Mouse (Mus musculus): ENCODE results near the gene Slc5a5. TPM values are rescaled to one million over a fixed set of nuclear protein-coding genes. Genes with fewer than 3 reads are reported as not detected.

Slc5a5 gene
- polyA plus RNA-seq, 1 experiment, result 0.13 TPM

DNA sequence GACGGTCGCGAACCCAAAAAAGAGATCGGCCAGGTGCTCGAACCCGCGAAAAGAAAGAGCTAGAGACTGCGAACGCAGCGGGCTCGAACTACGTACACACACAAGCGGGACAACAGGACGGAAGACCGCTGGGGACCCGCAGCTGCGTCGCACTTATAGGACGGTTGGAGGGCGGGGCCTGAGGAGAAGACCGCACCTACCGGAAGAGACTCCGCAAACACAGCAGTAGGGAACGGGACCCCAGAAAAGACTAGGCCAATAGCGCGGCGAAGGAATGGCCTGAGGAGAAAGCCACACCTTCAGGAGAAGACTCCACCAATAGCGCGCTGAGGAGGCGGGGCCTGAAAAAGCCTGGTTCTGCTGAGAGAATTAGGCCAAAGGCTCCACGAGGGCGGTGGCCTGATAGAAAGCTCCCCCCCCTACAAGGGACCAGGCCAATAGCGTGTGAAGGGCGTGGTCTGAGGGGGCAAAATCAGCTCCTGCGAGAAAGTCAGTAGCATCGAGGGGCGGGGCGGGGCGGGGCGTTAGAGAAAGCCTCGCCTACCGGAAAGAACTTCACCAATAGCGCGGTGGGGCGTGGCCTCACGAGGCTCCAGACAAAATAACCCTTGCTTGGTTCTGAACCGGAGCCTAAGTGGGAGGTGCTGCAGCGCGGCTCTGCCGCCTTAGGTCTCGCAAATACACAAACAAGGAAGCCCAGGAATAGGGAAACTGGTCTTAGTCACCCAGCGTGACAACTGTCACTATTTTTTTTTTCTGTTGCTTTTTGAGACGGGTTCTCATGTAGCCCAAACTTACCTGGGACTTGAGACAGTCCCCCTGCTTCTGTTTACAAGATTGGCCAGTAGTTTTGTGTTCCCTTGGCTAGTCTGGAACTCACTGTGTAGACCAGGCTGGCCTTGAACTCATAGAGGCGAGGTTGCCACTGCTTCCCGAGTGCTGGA lies 52.9 kb downstream of the Slc5a5 start, which contains the start of gene Arrdc2:
Gene Arrdc2, minus strand, starts transcription at position 313 of the 944 bp plus-strand sequence.
- Histone ChIP-seq H3K79me2 (ENCODE audit: control insufficient read depth, insufficient read depth) (no peaks in the 10 kb centered on the region), H3K79me3 (ENCODE audit: low read depth) (peaks cover 2% of the 10 kb centered on the region), H3ac (ENCODE audit: control insufficient read depth, insufficient read length, low read depth) (peak within 1 kb of the TSS; percentile 87), H3K4me3 (ENCODE audit: insufficient read depth, poor library complexity, severe bottlenecking) (peak within 1 kb of the TSS; percentile 49), H3K36me3 (ENCODE audit: control insufficient read depth, insufficient read depth) (no peaks in the 10 kb centered on the region), H3K27me3 (ENCODE audit: control insufficient read depth, insufficient read depth, insufficient read length) (peaks cover 6% of the 10 kb centered on the region)
- TF ChIP-seq FOSL1 (IDR thresholded peaks at IDR 0.05; ENCODE audit: insufficient read depth, low read length, poor library complexity, severe bottlenecking), result no peak
- no peak for TF ChIP-seq CTCF (IDR thresholded peaks at IDR 0.05; ENCODE audit: control insufficient read depth, insufficient read depth, insufficient read length)
- TF ChIP-seq MAX (IDR thresholded peaks at IDR 0.05), result no peak
- TF ChIP-seq MYOG (IDR thresholded peaks at IDR 0.05; ENCODE audit: control insufficient read depth, extremely low read depth, insufficient read length), result no peak
- no peak for TF ChIP-seq CEBPB (IDR thresholded peaks at IDR 0.05; ENCODE audit: low read depth)
- no peak for TF ChIP-seq USF1 (IDR thresholded peaks at IDR 0.05; ENCODE audit: low read depth)
- TF ChIP-seq MYOD1 (IDR thresholded peaks at IDR 0.05; ENCODE audit: control insufficient read depth, insufficient read length, low read depth), result no peak

DNA sequence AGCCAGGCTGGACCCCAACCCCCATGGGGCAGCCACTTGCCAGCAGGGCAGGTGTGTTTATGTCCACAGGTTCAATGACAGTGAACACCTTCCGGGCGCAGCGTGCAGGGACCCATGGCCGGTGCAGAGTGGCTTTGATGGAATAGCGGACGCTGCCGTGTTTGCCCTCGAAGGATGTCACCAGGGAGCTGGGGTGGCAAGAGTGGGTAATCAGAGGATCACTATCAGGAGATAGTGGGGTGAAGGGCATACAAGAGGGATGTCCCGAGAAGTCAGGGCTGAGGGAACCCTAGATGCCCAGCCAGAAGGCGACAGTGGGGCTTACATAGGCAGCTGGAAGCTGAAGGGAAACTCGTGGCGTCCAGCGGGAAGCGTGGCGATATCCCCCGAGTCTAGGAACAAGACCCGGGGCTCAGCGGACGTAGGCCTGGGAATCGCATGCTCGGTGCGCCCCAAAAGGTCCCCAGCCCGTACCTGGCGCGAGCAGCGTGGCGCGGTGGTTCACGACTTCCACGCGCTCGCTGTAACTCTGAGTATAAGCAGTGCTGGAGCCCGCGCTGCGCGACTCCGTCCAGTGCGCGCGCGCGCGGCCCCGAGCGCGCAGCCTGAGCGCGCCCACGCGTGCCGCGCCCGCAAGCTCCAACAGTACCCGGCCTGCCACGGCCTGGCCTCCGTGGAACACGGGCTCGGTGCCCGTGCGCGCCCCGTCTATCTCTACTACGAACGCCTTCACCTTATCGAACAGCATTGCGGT lies 53.7 kb downstream of the Slc5a5 start:
- H3ac ChIP-seq (ENCODE audit: control insufficient read depth, insufficient read length, low read depth), result peak overlapping the region; percentile 87
- peaks cover 6% of the 10 kb centered on the region for H3K27me3 ChIP-seq (ENCODE audit: control insufficient read depth, insufficient read depth, insufficient read length)
- no peaks in the 10 kb centered on the region for H3K79me2 ChIP-seq (ENCODE audit: control insufficient read depth, insufficient read depth)
- no peaks in the 10 kb centered on the region for H3K36me3 ChIP-seq (ENCODE audit: control insufficient read depth, insufficient read depth)
- H3K4me3 ChIP-seq (ENCODE audit: insufficient read depth, poor library complexity, severe bottlenecking), result peak overlapping the region; percentile 49
- TF ChIP-seq MAX (IDR thresholded peaks at IDR 0.05) (no peak), USF1 (IDR thresholded peaks at IDR 0.05; ENCODE audit: low read depth) (no peak), CEBPB (IDR thresholded peaks at IDR 0.05; ENCODE audit: low read depth) (no peak), MYOD1 (IDR thresholded peaks at IDR 0.05; ENCODE audit: control insufficient read depth, insufficient read length, low read depth) (no peak), FOSL1 (IDR thresholded peaks at IDR 0.05; ENCODE audit: insufficient read depth, low read length, poor library complexity, severe bottlenecking) (no peak), MYOG (IDR thresholded peaks at IDR 0.05; ENCODE audit: control insufficient read depth, extremely low read depth, insufficient read length) (no peak)
- H3K79me3 ChIP-seq (ENCODE audit: low read depth), result peaks cover 2% of the 10 kb centered on the region

DNA sequence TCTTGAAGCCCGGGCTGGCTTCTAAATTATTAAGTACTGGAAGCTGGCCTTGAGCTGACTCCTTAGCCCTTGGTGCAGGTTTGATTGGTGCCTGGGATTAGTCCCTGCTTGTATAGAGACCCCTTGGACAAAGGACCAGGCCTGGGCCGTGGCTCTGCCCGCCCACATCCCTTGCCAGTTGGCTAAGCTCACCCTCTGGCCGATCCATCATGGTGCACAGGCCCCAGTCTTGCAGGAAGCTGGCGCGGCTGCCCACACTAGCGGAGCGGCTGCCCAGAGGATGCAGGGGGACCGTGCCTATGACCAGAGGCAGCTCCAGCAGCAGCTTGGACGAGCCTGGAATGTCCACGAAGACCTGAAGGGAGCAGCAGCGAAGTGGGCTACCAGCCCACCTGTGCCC lies 55.9 kb downstream of the Slc5a5 start:
- H3K4me3 ChIP-seq (ENCODE audit: insufficient read depth, poor library complexity, severe bottlenecking), result no peak overlapping the region
- H3K79me2 ChIP-seq (ENCODE audit: control insufficient read depth, insufficient read depth), result no peaks in the 10 kb centered on the region
- H3K36me3 ChIP-seq (ENCODE audit: control insufficient read depth, insufficient read depth), result no peaks in the 10 kb centered on the region
- TF ChIP-seq CTCF (IDR thresholded peaks at IDR 0.05; ENCODE audit: control insufficient read depth, insufficient read depth, insufficient read length) (no peak), USF1 (IDR thresholded peaks at IDR 0.05; ENCODE audit: low read depth) (no peak), MYOG (IDR thresholded peaks at IDR 0.05; ENCODE audit: control insufficient read depth, extremely low read depth, insufficient read length) (no peak), FOSL1 (IDR thresholded peaks at IDR 0.05; ENCODE audit: insufficient read depth, low read length, poor library complexity, severe bottlenecking) (no peak), MYOD1 (IDR thresholded peaks at IDR 0.05; ENCODE audit: control insufficient read depth, insufficient read length, low read depth) (no peak), MAX (IDR thresholded peaks at IDR 0.05) (no peak), CEBPB (IDR thresholded peaks at IDR 0.05; ENCODE audit: low read depth) (no peak)
- peaks cover 2% of the 10 kb centered on the region for H3K79me3 ChIP-seq (ENCODE audit: low read depth)
- no peaks in the 10 kb centered on the region for H3K27me3 ChIP-seq (ENCODE audit: control insufficient read depth, insufficient read depth, insufficient read length)
- no peak overlapping the region for H3ac ChIP-seq (ENCODE audit: control insufficient read depth, insufficient read length, low read depth)

DNA sequence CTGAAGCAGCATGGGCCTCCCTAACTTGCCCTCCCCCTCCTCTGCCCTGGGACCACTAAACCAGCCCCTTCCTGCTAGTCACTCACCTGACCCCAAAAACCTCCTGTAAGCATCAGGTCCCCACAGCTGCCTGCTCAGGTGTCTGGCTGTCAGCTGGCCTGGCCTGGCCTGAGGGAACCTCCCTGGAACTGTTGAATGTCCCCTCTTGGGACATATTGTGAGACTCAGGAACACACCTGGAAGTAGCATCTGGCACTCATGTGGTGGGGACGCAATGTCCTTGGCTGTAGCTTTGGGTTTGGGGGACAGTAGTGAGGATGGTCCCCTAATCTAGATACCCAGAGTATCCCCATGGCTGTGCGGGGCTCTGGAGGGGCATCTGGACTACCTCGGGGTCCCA lies 58.5 kb downstream of the Slc5a5 start:
- Histone ChIP-seq H3K79me3 (ENCODE audit: low read depth) (peaks cover 2% of the 10 kb centered on the region), H3ac (ENCODE audit: control insufficient read depth, insufficient read length, low read depth) (no peak overlapping the region), H3K79me2 (ENCODE audit: control insufficient read depth, insufficient read depth) (no peaks in the 10 kb centered on the region), H3K36me3 (ENCODE audit: control insufficient read depth, insufficient read depth) (no peaks in the 10 kb centered on the region), H3K4me3 (ENCODE audit: insufficient read depth, poor library complexity, severe bottlenecking) (no peak overlapping the region), H3K27me3 (ENCODE audit: control insufficient read depth, insufficient read depth, insufficient read length) (no peaks in the 10 kb centered on the region)
- TF ChIP-seq MYOG (IDR thresholded peaks at IDR 0.05; ENCODE audit: control insufficient read depth, extremely low read depth, insufficient read length) (no peak), USF1 (IDR thresholded peaks at IDR 0.05; ENCODE audit: low read depth) (no peak), MAX (IDR thresholded peaks at IDR 0.05) (no peak), CTCF (IDR thresholded peaks at IDR 0.05; ENCODE audit: control insufficient read depth, insufficient read depth, insufficient read length) (no peak), FOSL1 (IDR thresholded peaks at IDR 0.05; ENCODE audit: insufficient read depth, low read length, poor library complexity, severe bottlenecking) (no peak), CEBPB (IDR thresholded peaks at IDR 0.05; ENCODE audit: low read depth) (no peak), MYOD1 (IDR thresholded peaks at IDR 0.05; ENCODE audit: control insufficient read depth, insufficient read length, low read depth) (no peak)

DNA sequence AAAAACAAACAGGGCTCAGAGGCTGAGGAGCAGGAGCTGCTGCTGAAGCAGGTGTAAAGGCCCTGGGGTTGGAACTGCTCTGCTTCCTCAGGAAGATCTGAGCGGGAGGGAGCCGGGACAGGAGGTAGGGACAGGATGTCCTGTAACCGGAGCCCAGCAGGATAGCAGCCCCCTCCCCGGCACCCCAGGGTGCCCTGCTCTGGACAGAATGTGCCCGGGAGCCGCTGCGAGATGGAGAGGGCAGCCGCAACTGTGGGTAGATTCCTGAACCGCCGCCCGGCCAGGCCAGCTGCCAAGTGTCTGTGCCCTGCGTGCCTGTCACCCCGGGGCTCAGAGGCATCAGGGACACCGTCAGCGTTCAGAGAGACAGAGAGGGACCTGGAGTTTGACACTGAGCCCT lies 59.0 kb downstream of the Slc5a5 start:
- Histone ChIP-seq H3K4me3 (ENCODE audit: insufficient read depth, poor library complexity, severe bottlenecking) (no peak overlapping the region), H3K79me2 (ENCODE audit: control insufficient read depth, insufficient read depth) (no peaks in the 10 kb centered on the region), H3K36me3 (ENCODE audit: control insufficient read depth, insufficient read depth) (no peaks in the 10 kb centered on the region), H3K27me3 (ENCODE audit: control insufficient read depth, insufficient read depth, insufficient read length) (no peaks in the 10 kb centered on the region), H3ac (ENCODE audit: control insufficient read depth, insufficient read length, low read depth) (no peak overlapping the region), H3K79me3 (ENCODE audit: low read depth) (peaks cover 2% of the 10 kb centered on the region)
- TF ChIP-seq MYOG (IDR thresholded peaks at IDR 0.05; ENCODE audit: control insufficient read depth, extremely low read depth, insufficient read length) (no peak), USF1 (IDR thresholded peaks at IDR 0.05; ENCODE audit: low read depth) (no peak), CTCF (IDR thresholded peaks at IDR 0.05; ENCODE audit: control insufficient read depth, insufficient read depth, insufficient read length) (no peak), CEBPB (IDR thresholded peaks at IDR 0.05; ENCODE audit: low read depth) (no peak), FOSL1 (IDR thresholded peaks at IDR 0.05; ENCODE audit: insufficient read depth, low read length, poor library complexity, severe bottlenecking) (no peak), MYOD1 (IDR thresholded peaks at IDR 0.05; ENCODE audit: control insufficient read depth, insufficient read length, low read depth) (no peak), MAX (IDR thresholded peaks at IDR 0.05) (no peak)
